Mouse (Mus musculus) heart, embryonic 13.5 days (tissue): Measurements from ENCODE around the gene Tssk6. TPM values are rescaled to one million over a fixed set of nuclear protein-coding genes. Genes with fewer than 3 reads are reported as not detected.

ENCODE experiments used
- ATAC-seq: fragments of 200-750 bp; cut with Nextera tagmentation; 2 replicates; pipeline ENCODE4 v1.8.0; 2017; ENCODE audit warnings: moderate TSS enrichment; ENCODE audit not compliant: insufficient number of reproducible peaks, low FRiP score, low TSS enrichment; ENCODE audit errors: extremely low read depth
- H3K27ac ChIP-seq: fragments of 300-500 bp; sonication (generic); replicated peaks from 2 replicates; pipeline ENCODE4 v1.5.1; 2015; ENCODE audit warnings: moderate library complexity, mild to moderate bottlenecking, inconsistent platforms
- H3K27me3 ChIP-seq: fragments of 300-500 bp; sonication (generic); replicated peaks from 2 replicates; pipeline ENCODE4 v1.6.1; 2015; ENCODE audit warnings: mild to moderate bottlenecking, inconsistent platforms
- H3K36me3 ChIP-seq: fragments of 300-500 bp; sonication (generic); 2 replicates; pipeline ENCODE4 v1.6.1; 2015; ENCODE audit warnings: mild to moderate bottlenecking, inconsistent platforms
- H3K4me1 ChIP-seq: fragments of 300-500 bp; sonication (generic); 2 replicates; pipeline ENCODE4 v1.6.1; 2015; ENCODE audit warnings: inconsistent platforms
- H3K4me2 ChIP-seq: fragments of 300-500 bp; sonication (generic); 2 replicates; pipeline ENCODE4 v1.6.1; 2015; ENCODE audit warnings: inconsistent platforms, mild to moderate bottlenecking, moderate library complexity
- H3K4me3 ChIP-seq: fragments of 300-500 bp; sonication (generic); 2 replicates; pipeline ENCODE4 v1.5.1; 2015; ENCODE audit warnings: moderate library complexity, mild to moderate bottlenecking, inconsistent platforms
- H3K9ac ChIP-seq: fragments of 300-500 bp; sonication (generic); 2 replicates; pipeline ENCODE4 v1.6.1; 2015; ENCODE audit warnings: inconsistent platforms, mild to moderate bottlenecking, moderate library complexity
- H3K9me3 ChIP-seq: fragments of 300-500 bp; sonication (generic); 2 replicates; pipeline ENCODE4 v1.6.1; 2016; ENCODE audit warnings: inconsistent platforms
- WGBS: fragments of 180-500 bp; shearing (Covaris S2); methylation state at CpG from one replicate; pipeline ENCODE4 v1.1.7; 2015; ENCODE audit warnings: mixed read lengths; 5-methylcytosine and 5-hydroxymethylcytosine counted together
- polyA plus RNA-seq: library from polyadenylated mRNA; unstranded; fragments of >200 nt; fragmentation: Nextera tagmentation; extraction: Ambion mirVana; gene quantifications from 2 replicates; pipeline ENCODE4 v1.2.1, GENCODE M21; 2015

Gene Tssk6
- polyA plus RNA-seq, 1 experiment from 2014 or later, result 1.9 TPM

DNA sequence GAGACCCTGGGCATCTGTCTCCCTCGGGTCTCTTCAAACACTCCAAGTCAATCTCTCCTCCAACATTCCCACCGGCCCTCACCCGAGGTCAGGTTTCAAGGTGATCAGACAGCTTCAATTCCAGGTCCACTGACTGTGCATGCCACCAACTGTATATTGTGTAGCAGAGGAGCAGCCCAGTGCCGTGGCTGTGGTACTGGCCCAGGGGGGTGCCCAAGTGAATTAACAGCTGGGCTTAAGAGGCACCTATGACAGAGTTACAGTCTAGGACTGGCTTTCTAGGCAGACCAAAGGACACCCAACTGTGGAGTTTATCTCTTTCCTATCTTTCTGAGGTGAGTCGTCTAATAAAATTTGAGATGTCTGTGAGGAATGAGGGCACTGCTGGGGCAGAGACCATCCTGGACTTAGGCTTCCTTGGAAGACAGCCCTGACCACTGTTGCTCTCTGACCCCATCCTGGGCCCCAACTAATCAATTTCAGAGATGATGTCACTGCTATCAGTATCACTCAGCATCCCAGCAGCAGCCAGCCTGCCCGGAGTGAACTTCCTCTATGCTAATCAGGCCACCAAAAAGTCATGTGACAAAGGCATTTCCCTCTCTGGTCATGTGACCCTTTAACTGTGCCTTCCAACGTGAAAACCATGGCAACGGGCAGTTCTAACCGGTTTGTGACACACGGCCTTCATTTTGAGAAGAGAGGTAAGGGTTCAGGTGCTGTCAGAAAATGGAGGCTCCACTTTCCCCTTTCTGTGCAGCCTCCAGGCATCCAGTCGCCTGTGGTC lies 18.1 kb downstream of the Tssk6 start:
- no peak overlapping the region for H3K4me3 ChIP-seq
- H3K4me2 ChIP-seq, result peak overlapping the region; percentile 39
- peaks cover 65% of the 10 kb centered on the region for H3K4me1 ChIP-seq
- no peak; the same call in 1 of the 2 replicates for ATAC-seq
- H3K27me3 ChIP-seq, result no peaks in the 10 kb centered on the region
- H3K27ac ChIP-seq, result peak overlapping the region; percentile 64
- no peaks in the 10 kb centered on the region for H3K9me3 ChIP-seq
- peak overlapping the region; percentile 67; the same call in 1 of the 2 replicates for H3K9ac ChIP-seq
- WGBS, result 38% methylated on average over 11 of the region's 11 CpGs
- H3K36me3 ChIP-seq, result peaks cover 27% of the 10 kb centered on the region

DNA sequence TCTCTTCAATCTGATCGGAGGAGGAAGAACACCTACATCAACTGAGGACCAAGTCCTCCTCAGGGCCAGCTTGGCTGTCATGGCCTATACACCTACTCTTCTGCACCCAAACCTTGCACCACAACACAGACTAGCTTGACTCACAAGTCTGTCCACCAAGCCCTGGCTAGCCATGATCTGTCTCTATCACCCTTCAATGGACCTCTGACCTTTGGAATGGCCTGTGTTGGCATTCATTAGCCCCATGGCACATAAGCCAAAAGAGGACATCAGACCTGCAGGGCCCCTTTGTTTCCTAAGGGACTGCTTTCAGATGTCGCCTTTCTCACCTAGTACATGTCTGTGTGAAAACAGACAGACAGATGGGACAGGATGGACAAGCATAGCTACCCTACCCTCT lies 19.2 kb downstream of the Tssk6 start:
- Histone ChIP-seq H3K4me2 (0 out of 2 replicates have a peak overlapping the region, but pooled peaks have one; percentile 39), H3K4me1 (peaks cover 63% of the 10 kb centered on the region), H3K27ac (peak overlapping the region; percentile 64), H3K9me3 (no peaks in the 10 kb centered on the region), H3K36me3 (peaks cover 24% of the 10 kb centered on the region), H3K27me3 (no peaks in the 10 kb centered on the region), H3K4me3 (no peak overlapping the region), H3K9ac (peak overlapping the region; percentile 29; the same call in 1 of the 2 replicates)
- ATAC-seq, result no peak
- WGBS, result 83% methylated on average over 2 of the region's 2 CpGs

DNA sequence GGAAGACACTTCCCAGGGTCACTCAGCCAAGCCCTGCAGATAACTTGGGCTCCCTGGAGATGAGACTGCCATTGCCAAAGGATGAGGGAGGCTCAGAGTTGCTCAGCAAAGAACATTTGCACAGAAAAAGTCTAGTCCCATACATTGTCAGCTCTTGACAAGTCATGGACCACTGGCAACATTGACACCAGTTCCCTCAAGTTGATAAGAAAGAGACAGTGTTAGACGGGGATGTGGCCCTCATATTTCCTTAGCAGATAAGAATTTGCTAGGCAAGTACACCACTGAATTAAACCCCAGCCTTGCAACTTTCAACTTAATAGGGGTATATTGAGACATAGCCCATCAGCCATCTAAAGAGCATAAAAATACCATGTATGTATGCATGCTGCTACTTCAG lies 22.0 kb downstream of the Tssk6 start:
- Histone ChIP-seq H3K36me3 (peaks cover 20% of the 10 kb centered on the region; the same call in 1 of the 2 replicates), H3K4me3 (no peak overlapping the region), H3K9me3 (no peaks in the 10 kb centered on the region), H3K27ac (no peak overlapping the region), H3K9ac (no peak overlapping the region), H3K4me1 (peaks cover 58% of the 10 kb centered on the region), H3K27me3 (no peaks in the 10 kb centered on the region), H3K4me2 (no peak overlapping the region)
- no peak for ATAC-seq
- 30% methylated on average over 1 of the region's 1 CpGs for WGBS

DNA sequence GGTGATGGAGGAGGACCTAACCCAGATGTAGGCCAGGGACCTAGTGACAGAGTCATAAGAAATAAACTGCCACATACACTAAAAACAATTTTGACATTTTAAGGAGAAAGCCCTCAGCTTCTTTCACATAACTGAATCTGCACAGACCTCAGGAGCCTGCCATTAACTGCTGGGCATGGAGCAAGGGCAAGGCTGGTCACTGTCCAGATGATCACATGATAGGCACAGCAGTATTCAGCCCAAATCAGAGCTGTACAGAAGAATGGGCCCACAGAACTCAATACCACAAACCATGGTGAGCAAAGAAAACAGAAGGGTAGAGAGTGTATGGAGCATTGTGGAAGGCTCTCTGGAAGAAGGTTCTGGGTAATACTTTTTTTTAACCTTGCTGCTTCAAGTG lies 24.9 kb downstream of the Tssk6 start:
- Histone ChIP-seq H3K4me2 (no peak overlapping the region), H3K9me3 (no peaks in the 10 kb centered on the region), H3K9ac (no peak overlapping the region), H3K4me3 (no peak overlapping the region), H3K27ac (no peak overlapping the region), H3K4me1 (peaks cover 31% of the 10 kb centered on the region), H3K36me3 (peaks cover 23% of the 10 kb centered on the region), H3K27me3 (no peaks in the 10 kb centered on the region)
- no peak for ATAC-seq

DNA sequence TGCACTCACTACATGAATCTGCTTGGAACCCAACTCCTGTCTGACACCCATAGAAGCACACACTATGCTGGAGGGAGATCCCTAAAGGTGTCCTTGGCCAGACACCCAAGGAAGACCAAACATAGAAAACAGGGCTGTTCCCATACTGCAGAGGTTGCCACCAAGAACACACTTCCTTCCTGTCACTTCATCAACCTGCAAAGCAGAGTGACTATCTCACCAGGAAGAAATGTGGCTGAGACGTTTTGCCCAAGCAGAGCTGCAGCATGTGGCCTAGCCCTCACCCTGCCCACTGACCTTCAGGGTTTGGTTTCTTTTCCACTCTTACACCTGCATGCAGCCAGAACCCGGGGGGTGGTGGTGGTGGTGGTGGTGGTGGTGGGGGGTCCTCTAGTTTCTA lies 31.8 kb downstream of the Tssk6 start:
- Histone ChIP-seq H3K4me3 (no peak overlapping the region), H3K4me2 (no peak overlapping the region), H3K36me3 (peaks cover 38% of the 10 kb centered on the region), H3K9ac (no peak overlapping the region), H3K27ac (no peak overlapping the region), H3K4me1 (peaks cover 51% of the 10 kb centered on the region), H3K9me3 (no peaks in the 10 kb centered on the region), H3K27me3 (no peaks in the 10 kb centered on the region)
- ATAC-seq, result no peak
- WGBS, result 49% methylated on average over 2 of the region's 2 CpGs

DNA sequence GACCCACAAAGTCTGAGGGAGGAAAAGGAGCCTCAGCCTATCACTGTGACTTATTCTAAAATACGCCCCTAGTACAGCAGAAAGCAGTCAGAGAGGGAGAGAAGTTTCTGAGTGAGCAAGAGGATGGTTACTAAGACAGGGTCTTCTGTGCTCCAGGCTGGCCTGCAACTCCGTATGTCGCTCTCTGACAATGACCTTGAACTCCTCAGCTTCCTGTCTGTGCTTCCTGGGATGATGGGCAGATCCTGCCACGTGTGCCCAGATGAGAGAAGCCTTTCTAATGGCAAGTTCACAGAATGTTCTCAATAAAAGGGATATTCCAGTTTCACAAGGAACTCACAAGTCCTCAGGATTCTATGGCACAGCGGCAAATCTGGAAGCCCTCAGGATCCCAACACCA lies 32.6 kb downstream of the Tssk6 start:
- Histone ChIP-seq H3K4me2 (no peak overlapping the region), H3K27ac (peak overlapping the region; percentile 46; the same call in 1 of the 2 replicates), H3K4me3 (no peak overlapping the region), H3K9me3 (no peaks in the 10 kb centered on the region), H3K36me3 (peaks cover 38% of the 10 kb centered on the region), H3K9ac (no peak overlapping the region), H3K27me3 (no peaks in the 10 kb centered on the region), H3K4me1 (peaks cover 59% of the 10 kb centered on the region)
- 68% methylated on average over 5 of the region's 5 CpGs for WGBS
- no peak for ATAC-seq

DNA sequence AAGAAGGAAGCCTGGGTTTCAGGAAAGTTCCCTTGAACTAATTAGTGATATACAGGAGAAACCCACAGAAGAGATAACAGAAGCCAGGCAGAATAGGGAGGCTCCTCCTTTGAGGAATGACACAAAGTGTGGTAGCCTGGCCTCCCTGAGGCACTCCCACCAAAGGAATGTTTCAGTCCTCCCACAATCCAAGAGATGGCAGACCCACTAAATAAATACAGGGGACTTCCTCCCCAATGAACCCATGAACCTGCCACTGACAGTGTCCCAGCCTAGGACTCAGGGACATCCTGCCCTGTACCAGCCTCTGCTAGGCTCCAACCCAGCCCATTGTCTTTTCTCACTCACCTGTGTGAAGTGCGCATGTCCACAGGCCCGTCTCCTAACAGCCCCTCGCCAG lies 33.4 kb downstream of the Tssk6 start:
- Histone ChIP-seq H3K27ac (peak overlapping the region; percentile 95), H3K4me3 (no peak overlapping the region), H3K9ac (0 out of 2 replicates have a peak overlapping the region, but pooled peaks have one; percentile 65), H3K36me3 (peaks cover 35% of the 10 kb centered on the region), H3K9me3 (no peaks in the 10 kb centered on the region), H3K27me3 (no peaks in the 10 kb centered on the region), H3K4me1 (peaks cover 67% of the 10 kb centered on the region), H3K4me2 (no peak overlapping the region)
- 87% methylated on average over 3 of the region's 3 CpGs for WGBS
- ATAC-seq, result no peak

DNA sequence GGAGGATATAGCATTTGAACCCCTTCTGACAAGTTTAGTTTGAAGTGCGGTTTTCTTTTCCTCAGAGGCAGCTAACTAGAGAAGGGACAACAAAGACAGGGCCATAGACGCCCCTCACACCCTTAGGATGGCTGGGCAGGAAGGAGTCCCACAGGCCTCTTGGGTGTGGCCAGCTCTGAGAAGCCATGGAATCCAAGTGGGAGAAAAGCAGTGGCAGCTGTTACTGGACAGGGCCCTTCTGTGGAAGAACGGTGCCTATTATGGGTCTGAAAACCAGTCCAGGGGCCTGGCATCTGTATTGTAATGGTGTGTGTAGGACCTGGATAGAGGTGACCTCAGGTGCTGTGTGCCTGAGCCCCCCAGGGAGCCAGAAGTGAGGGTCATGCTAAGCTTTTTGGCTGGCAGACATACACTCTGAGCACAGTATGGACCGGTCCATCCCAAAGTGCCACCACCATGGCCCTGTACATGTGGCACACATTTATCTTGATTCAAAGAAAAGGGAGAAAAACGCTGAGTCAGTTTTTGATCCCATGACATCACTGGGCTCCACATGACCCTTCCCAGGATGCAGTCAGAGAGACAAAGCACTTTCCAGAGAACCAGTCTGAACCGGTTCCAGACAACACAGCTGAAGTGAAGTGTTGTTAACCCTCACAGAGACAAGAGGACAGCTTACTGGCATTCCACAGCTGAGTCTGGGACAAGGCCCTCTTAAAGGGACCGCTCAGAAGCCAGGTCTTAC lies 34.2 kb downstream of the Tssk6 start:
- Histone ChIP-seq H3K27ac (peak overlapping the region; percentile 95), H3K9me3 (no peaks in the 10 kb centered on the region), H3K4me2 (peak overlapping the region; percentile 24; the same call in 1 of the 2 replicates), H3K9ac (peak overlapping the region; percentile 65), H3K36me3 (peaks cover 35% of the 10 kb centered on the region), H3K4me3 (no peak overlapping the region), H3K27me3 (no peaks in the 10 kb centered on the region), H3K4me1 (peaks cover 75% of the 10 kb centered on the region)
- peak; percentile 67; the same call in 1 of the 2 replicates for ATAC-seq
- 44% methylated on average over 7 of the region's 7 CpGs for WGBS

DNA sequence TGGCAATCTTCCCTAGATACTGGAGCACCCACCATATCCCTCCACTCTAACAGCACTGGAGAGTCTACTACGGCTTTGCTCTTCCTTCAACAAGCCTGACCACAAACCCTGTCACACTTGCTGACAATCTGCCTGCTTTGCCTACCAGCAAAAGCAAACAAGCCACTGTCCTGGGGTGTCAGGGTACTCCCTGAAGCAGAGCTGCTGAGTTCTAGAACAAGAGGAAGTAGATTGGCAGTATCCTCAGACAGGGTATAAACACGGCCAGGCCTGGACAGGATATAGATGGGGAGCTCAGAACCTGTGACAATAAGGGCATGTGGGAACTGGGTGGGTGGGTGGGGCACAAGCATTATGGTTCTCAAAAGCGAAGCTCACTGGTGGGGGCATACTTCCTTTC lies 35.5 kb downstream of the Tssk6 start:
- 60% methylated on average over 3 of the region's 3 CpGs for WGBS
- Histone ChIP-seq H3K4me3 (no peak overlapping the region), H3K9ac (peak overlapping the region; percentile 50; the same call in 1 of the 2 replicates), H3K27me3 (no peaks in the 10 kb centered on the region), H3K4me1 (peaks cover 78% of the 10 kb centered on the region), H3K36me3 (peaks cover 30% of the 10 kb centered on the region), H3K27ac (peak overlapping the region; percentile 95), H3K4me2 (no peak overlapping the region), H3K9me3 (no peaks in the 10 kb centered on the region)
- no peak for ATAC-seq

DNA sequence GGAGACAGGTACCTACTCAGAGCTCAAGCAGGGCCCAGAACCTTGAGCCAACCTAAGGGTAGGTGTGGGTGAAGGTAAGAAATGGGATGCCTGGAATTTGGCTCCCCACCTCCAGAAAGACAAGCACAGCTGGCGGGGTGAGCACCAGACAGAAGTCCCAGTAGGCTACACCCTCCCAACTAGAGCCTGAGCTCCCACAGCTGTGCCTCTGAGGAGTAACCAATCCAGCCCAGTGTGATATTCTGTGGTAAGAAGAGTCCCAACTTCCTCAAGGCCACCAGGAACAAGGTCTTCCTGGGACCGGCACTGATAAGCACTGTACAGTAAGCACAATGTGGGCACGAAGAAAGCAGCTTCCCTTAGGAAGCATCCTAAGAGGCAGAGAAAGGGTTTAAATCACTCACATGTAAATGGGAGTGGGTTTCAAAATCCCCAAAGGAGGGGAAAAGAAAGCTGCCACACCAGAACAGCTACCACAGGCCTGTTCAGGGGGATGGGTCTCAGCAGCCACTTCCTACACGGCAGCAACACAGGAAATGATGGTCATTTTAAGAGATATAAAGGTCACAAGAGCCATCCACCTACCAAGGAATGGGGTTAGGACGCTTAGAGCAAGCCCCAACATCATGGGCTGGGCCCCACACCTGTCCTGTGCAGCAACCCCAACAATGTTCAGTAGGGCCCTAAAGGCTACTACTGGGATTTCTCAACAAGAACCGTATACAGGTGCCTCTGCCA lies 36.4 kb downstream of the Tssk6 start:
- 0 out of 2 replicates have a peak overlapping the region, but pooled peaks have one; percentile 3 for H3K9ac ChIP-seq
- H3K27ac ChIP-seq, result peak overlapping the region; percentile 95
- H3K4me1 ChIP-seq, result peaks cover 85% of the 10 kb centered on the region
- H3K36me3 ChIP-seq, result peaks cover 24% of the 10 kb centered on the region
- H3K27me3 ChIP-seq, result no peaks in the 10 kb centered on the region
- no peak for ATAC-seq
- 66% methylated on average over 6 of the region's 6 CpGs for WGBS
- no peak overlapping the region for H3K4me2 ChIP-seq
- H3K4me3 ChIP-seq, result no peak overlapping the region
- H3K9me3 ChIP-seq, result no peaks in the 10 kb centered on the region

DNA sequence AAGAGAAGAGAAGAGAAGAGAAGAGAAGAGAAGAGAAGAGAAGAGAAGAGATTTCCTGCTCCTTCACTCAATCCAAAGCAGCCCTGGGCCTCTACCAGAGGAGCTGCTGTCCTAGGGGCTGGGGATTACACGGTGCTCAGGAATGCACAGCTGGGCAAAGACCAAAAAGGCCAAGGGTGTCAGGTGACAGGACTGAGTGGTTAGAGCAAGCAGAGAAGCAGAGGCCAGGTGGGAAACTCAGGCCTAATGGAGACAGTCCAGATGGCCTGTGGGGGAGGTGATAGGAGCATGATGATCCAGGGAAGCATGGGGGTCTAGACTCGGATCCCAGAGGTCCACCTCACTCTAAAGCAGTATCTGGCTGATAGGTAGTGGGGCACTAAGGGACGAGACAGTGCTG lies 37.6 kb downstream of the Tssk6 start:
- Histone ChIP-seq H3K9ac (peak overlapping the region; percentile 44; the same call in 1 of the 2 replicates), H3K27ac (peak overlapping the region; percentile 82), H3K4me1 (peaks cover 88% of the 10 kb centered on the region), H3K9me3 (no peaks in the 10 kb centered on the region), H3K4me2 (peak overlapping the region; percentile 28), H3K4me3 (no peak overlapping the region), H3K27me3 (no peaks in the 10 kb centered on the region), H3K36me3 (peaks cover 12% of the 10 kb centered on the region)
- ATAC-seq, result 0 out of 2 replicates have a peak, but pooled peaks have one; percentile 38
- 13% methylated on average over 3 of the region's 3 CpGs for WGBS
